Mouse (Mus musculus) C2C12 (cell line): ENCODE data around the gene Dynlt1c. TPM values are rescaled to one million over a fixed set of nuclear protein-coding genes. Genes with fewer than 3 reads are reported as not detected.
"Not testable (repeated sequence)": the region's sequence is repeated elsewhere in the genome, so short reads cannot be mapped to it uniquely, and the experiment has no call there.

Source experiments
- H3K27me3 ChIP-seq: one replicate; pipeline ENCODE4 v1.6.1; 2011; ENCODE audit not compliant: control insufficient read depth, insufficient read depth, insufficient read length
- H3K36me3 ChIP-seq: one replicate; pipeline ENCODE4 v1.6.1; 2011; ENCODE audit not compliant: control insufficient read depth, insufficient read depth
- H3K4me3 ChIP-seq: one replicate; pipeline ENCODE4 v1.5.1; 2011; ENCODE audit warnings: mild to moderate bottlenecking, control low read depth; ENCODE audit not compliant: poor library complexity, insufficient read depth, severe bottlenecking
- H3K79me2 ChIP-seq: one replicate; pipeline ENCODE4 v1.6.1; 2011; ENCODE audit not compliant: control insufficient read depth, insufficient read depth
- H3K79me3 ChIP-seq: one replicate; pipeline ENCODE4 v1.6.1; 2011; ENCODE audit warnings: low read depth, control low read depth
- H3ac ChIP-seq: one replicate; pipeline ENCODE3; 2011; ENCODE audit warnings: low read depth; ENCODE audit not compliant: control insufficient read depth, insufficient read length
- polyA plus RNA-seq: library from polyadenylated mRNA; unstranded; fragments of >200 nt; fragmentation: generic; extraction: Trizol; gene quantifications from one replicate; pipeline ENCODE4 v1.2.1, GENCODE M21; 2012; ENCODE audit warnings: missing spikeins

The Dynlt1c gene
- polyA plus RNA-seq, 1 experiment, result 12.6 TPM

GRCm38 (mm10) chr17:6640044-6640637, 38.7 kb downstream of the Dynlt1c start:
- H3K79me3 ChIP-seq, H3K27me3 ChIP-seq, H3K4me3 ChIP-seq, H3K79me2 ChIP-seq, H3K36me3 ChIP-seq, H3ac ChIP-seq: not testable (repeated sequence)

- not testable (repeated sequence) for H3K4me3 ChIP-seq, H3K79me2 ChIP-seq, H3K79me3 ChIP-seq, H3ac ChIP-seq, H3K36me3 ChIP-seq, H3K27me3 ChIP-seq
Observed at GRCm38 (mm10) chr17:6640771-6641429, 39.4 kb downstream of the Dynlt1c start.

- H3K79me2 ChIP-seq, H3K36me3 ChIP-seq, H3K27me3 ChIP-seq, H3K4me3 ChIP-seq, H3K79me3 ChIP-seq, H3ac ChIP-seq: not testable (repeated sequence)
Observed at GRCm38 (mm10) chr17:6644210-6644609, 42.7 kb downstream of the Dynlt1c start.

GRCm38 (mm10) chr17:6644673-6645072, 43.2 kb downstream of the Dynlt1c start:
- H3K79me2 ChIP-seq, H3K36me3 ChIP-seq, H3K27me3 ChIP-seq, H3K79me3 ChIP-seq, H3K4me3 ChIP-seq, H3ac ChIP-seq: not testable (repeated sequence)

- H3K27me3 ChIP-seq, H3K4me3 ChIP-seq, H3K79me2 ChIP-seq, H3K79me3 ChIP-seq, H3ac ChIP-seq, H3K36me3 ChIP-seq: not testable (repeated sequence)
Observed at GRCm38 (mm10) chr17:6645668-6646067, 44.2 kb downstream of the Dynlt1c start.

GRCm38 (mm10) chr17:6646841-6647240, 45.4 kb downstream of the Dynlt1c start:
- not testable (repeated sequence) for H3K79me3 ChIP-seq, H3K79me2 ChIP-seq, H3K4me3 ChIP-seq, H3K36me3 ChIP-seq, H3ac ChIP-seq, H3K27me3 ChIP-seq

- H3K4me3 ChIP-seq, H3K36me3 ChIP-seq, H3K79me2 ChIP-seq, H3ac ChIP-seq, H3K79me3 ChIP-seq, H3K27me3 ChIP-seq: not testable (repeated sequence)
Observed at GRCm38 (mm10) chr17:6647452-6647851, 46.0 kb downstream of the Dynlt1c start.

- not testable (repeated sequence) for H3ac ChIP-seq, H3K27me3 ChIP-seq, H3K36me3 ChIP-seq, H3K4me3 ChIP-seq, H3K79me2 ChIP-seq, H3K79me3 ChIP-seq
Observed at GRCm38 (mm10) chr17:6650904-6651565, 49.6 kb downstream of the Dynlt1c start.

GRCm38 (mm10) chr17:6653341-6653946, 52.0 kb downstream of the Dynlt1c start:
- H3K79me3 ChIP-seq, H3K4me3 ChIP-seq, H3K79me2 ChIP-seq, H3K36me3 ChIP-seq, H3ac ChIP-seq, H3K27me3 ChIP-seq: not testable (repeated sequence)
